Mouse (Mus musculus): ENCODE results near the gene Nucb1. TPM values are rescaled to one million over a fixed set of nuclear protein-coding genes. Genes with fewer than 3 reads are reported as not detected.

Gene Nucb1
- 100 to 1,000 TPM; 193 to 285 TPM for polyA plus RNA-seq (2017; shearing (Covaris generic))

DNA sequence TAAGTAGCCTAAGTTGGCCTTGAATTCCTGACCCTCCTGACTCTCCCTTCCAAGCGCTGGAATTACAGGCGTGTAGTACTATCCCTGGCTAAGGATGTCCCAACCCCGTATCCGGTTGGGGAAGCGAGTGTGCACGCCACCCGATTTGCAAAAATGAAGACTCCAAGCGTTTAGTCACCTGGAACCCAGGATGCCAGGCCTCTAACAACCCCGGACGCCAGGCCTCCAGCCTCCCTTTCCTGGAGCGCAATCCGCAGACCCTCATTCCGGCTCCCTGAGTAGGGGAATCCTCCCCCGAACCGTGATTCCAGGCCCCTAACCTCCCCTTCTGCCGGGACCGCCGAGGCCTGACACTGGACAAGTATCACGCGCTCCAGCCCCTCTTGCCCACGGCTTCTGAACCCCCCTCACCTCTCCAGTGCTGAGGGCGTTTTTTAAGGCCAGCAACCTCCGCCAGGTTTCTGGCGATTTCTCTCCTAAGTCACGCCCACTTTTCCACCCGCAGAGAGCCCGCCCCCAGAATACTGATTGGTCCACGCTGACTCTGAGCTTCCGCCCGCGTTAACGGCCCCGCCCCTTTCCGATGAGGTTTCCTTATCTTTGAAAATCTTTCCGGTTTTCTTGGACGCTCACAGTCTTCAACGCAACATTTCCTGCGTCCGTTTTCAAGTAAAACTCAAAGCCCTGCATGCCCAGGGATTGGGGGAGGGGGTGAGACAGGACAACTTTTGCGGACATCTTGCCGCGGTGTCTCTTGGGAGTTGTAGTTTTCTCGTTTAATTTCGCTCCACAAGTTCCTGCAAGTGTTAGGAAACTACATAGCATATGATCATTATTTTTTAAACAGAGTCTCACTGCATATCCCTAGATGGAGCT, at the start of gene Nucb1:
Nucb1 (minus strand) TSS at position 495 of the 876 bp plus-strand sequence.

DNA sequence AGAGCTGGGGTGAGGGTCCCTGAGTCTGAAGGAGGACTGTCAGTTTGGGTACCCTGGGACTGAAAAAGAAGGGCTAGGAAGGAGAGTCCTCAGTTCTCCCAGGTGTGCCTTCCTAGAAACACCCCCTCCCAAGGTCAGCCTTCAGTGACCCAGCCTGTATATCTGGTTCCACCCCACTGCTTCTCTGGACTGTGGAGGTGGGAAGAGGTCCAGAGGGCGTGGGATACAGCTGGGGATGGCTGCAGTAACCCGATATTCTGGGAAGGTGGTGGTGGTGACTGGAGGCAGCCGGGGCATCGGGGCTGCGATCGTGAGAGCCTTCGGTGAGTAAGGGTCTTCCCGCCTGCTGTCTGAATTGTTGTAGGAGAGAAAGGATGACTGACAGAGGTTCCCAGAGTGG, 44.5 kb upstream of the Nucb1 start, which contains the start of gene Hsd17b14:
Hsd17b14 (plus strand) TSS at position 150 of the 400 bp plus-strand sequence.

DNA sequence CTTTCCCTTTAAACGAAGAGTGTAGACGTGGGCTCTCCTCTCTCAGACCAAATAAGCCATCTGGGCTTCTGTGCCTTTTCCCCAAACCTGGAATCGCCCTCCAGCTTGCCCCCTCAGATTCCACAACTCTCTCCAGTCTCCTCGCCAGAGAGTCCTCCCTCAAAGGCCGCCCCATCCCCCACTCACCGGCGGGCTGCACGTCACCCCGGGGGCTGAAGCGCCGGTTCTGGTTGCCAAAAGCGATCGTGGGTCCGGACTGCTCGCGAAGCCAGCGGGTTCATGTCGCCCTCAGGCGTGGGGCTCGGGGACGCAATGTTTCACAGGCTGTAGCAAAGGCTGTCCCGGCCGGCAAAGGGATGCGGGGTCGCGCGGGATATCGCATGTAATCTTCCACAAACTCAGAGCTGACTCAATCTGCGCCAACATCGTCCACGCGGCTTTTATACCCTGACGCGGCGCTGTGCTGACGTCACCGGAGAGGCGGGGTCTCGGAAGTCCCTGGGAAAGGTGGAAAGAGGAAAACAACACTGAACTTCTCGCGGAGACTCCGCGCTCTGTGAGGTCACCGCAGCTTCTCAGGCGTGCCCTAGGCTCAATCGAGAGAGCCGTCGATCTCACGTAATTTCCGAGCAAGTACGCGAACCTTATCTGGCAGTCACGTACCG, 15.7 kb upstream of the Nucb1 start, which contains the start of the genes Ppp1r15a and Plekha4:
Ppp1r15a (minus strand) TSS at position 460 of the 665 bp plus-strand sequence.
Plekha4 (plus strand) TSS at position 522 of the 665 bp plus-strand sequence.

DNA sequence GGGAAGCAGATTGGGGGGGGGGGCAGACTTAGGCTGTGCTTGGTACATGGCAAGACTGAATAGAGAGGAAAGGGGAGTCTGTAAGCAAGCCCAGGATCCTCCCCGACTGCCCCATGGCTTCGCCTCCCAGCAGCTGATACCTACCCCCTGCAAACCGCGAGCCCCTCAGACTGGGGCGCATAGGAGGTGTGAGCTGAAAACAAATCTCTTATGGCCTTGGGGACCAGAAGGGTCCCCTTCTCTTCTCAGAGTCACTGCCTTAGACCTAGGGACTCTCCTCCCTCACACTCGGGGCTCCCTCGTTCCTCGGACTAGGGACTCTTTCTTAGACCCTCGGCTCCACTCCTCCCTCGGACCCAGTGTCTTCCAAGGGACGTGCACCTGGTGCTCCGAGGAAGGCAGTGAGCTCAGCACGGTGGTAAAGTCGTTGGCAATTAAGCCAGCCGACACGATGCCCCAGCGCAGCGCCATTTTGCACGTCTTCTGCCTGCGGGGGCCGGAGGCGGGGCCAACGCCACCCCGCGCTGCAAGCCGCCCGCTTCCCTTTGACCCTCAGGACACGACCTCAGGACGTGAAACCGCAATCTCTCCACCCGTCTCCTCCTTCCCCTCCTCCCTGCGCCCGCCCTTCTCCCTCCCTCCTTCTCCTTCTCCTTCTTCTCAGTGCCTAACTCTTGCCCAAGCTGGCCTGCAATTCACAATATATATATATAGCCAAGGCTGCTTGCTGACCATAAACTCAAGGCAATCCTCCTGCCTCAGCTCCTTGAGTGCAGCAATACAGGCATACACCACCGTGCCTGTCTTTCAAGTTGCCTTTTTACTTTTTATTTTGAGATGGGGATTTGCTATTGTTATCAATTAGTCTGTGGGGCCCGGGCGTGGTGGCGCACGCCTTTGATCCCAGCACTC, 21.7 kb downstream of the Nucb1 start, which contains the start of gene Dhdh:
Dhdh (minus strand) TSS at position 513 of the 912 bp plus-strand sequence.

DNA sequence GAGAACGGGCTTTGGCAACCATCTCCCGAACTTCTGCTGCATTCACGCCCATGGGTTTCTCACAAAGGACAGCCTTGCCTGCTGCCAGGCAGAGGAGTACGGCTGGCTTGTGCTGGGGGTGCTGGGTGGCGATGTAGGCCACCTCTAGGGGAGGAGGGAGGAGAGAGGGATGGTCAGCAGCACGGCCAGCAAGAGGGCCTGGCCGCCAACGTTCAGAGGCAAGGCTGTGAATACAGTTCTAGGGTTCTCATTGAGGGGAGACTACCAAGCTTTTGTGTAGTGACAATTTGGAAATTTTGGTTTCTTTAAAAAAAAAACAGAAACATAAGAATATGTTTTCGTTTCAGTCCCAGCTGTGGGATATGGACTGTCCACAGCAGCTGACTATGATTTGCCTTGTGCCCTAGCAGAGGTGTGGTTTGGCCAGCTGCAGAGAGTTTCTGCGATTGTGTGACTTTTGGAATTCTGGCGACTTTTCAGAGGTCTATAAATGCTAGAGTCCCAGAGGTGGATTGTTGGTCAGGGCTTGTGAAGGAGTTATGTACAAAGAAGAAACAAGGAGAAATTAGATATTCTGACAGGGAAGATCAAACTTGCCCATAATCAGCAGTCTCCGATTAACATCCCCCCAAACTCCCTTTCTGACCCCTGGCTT, 23.3 kb downstream of the Nucb1 start, which contains the start of gene Gm45808:
Gm45808 (minus strand) TSS at position 51 of the 655 bp plus-strand sequence.

DNA sequence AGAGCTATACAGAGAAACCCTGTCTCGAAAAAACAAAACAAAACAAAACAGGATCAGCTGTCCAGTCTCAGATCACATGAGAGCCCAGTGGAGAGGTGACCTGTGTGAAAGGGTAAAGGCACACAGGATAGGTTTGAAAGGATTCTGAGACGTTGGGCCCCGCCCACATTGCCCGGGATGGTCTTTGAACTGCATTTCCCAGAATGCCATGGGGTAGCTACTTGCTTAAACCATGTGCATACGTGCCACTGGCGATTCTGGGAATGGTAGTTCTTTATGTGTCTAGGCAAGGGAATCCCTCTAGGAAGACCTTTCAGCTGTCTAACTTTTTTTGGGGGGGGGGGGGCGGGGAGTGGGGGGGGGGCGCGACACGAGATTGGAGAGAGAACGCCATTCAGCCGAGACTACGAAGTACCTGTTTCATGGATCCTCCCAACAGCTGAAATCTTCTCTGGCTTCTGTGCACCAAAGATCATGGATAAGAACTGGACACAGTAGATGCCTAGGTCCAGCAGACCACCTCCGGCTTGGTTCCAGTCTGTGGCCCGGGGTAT, 28.8 kb downstream of the Nucb1 start, which contains the start of gene Tulp2:
Tulp2 (plus strand) TSS at position 504 of the 554 bp plus-strand sequence.

DNA sequence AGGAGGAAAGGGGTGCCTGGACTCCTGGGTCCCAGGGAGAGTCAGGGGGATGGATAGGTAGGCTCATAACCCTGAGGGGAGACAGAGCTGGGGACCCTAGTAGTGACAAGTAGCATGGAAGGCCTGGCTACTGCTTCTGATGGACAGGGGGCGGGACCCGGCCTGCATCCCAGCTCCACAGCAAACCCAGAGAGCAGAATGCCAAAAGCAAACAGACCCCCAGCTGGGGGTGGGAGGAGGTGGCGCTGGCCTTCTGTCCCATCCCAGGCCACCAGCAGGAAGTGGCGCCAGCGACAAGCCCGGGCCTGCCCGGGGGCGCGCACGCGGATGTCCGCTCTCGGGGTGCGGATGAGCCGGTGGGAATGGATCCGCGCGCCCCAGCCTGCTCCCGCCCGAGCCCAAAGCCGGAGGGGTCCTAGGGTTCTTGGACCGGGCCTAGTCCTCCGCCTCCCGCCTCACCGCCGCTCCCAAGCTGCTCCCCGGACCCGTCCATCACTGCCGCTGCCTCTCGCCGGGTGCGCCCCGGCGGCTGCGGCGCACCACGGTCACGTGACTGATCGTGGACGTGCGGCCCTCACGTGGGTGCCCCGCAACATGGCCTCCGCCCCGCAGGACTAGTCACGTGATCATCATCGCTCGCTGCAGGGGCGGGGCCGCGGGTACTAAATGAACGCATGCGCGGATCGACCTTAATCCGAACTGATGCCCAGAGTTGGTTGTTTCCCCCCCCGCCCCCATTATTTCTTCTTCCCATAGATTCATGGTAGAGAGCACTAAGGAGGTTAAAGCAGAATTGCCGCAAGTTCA, 43.7 kb downstream of the Nucb1 start, which contains the start of gene Bax:
Bax (minus strand) TSS at position 616 of the 807 bp plus-strand sequence.

DNA sequence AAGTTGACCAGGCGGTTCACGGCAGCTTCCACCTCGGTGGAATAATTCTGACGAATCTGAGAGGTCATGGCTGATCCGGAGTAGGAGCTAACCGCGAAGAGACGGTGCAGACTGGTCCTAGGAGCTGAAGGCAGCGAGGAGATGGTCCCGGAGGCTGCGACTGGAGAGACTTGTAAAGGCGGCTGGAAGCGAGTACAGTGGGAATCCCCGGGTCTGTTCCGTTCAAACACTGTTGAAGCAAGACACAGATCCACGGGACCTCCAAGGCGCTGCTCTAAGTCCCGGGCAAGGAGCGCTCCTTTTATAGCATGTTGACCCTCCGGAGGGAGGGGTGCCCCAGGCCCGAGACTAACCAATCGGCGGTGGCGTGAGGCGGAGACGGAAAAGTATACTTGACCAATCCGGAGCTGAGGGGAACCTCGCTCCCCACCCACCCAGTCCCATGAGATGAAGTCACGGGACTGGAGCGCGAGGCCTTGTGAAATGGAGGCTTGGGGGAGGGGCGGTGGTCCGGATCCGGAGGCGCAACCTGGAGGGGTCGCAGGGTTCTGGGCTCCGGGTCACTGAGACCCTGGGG, 50.6 kb downstream of the Nucb1 start, which contains the start of gene Ftl1:
Ftl1 (minus strand) TSS at position 321 of the 577 bp plus-strand sequence.

Other genes with a start within 250 kb of the Nucb1 start
- under 1 TPM in 1 of 2 experiments, not detected in 1; 0.28 TPM for gene Slc6a21, start 232.9 kb downstream of the Nucb1 start, polyA plus RNA-seq (2017; shearing (Covaris generic))
- gene Trpm4, start 176.6 kb downstream of the Nucb1 start, polyA plus RNA-seq (2017; shearing (Covaris generic)): 10 to 100 TPM; 12.2 to 16.1 TPM
- gene Hrc, start 175.1 kb downstream of the Nucb1 start, polyA plus RNA-seq (2017; shearing (Covaris generic)): not detected
- gene Ppfia3, start 143.4 kb downstream of the Nucb1 start, polyA plus RNA-seq (2017; shearing (Covaris generic)): under 1 TPM; 0.12 to 0.16 TPM
- gene Lin7b, start 139.8 kb downstream of the Nucb1 start, polyA plus RNA-seq (2017; shearing (Covaris generic)): under 1 TPM in 1 of 2 experiments, not detected in 1; 0.35 TPM
- 100 to 1,000 TPM; 204 to 218 TPM for gene Snrnp70, start 114.7 kb downstream of the Nucb1 start, polyA plus RNA-seq (2017; shearing (Covaris generic))
- not detected for gene Kcna7, start 104.8 kb downstream of the Nucb1 start, polyA plus RNA-seq (2017; shearing (Covaris generic))
- 1 to 10 TPM; 1.2 to 1.4 TPM for gene Ntf5, start 96.7 kb downstream of the Nucb1 start, polyA plus RNA-seq (2017; shearing (Covaris generic))
- not detected for gene Lhb, start 89.6 kb downstream of the Nucb1 start, polyA plus RNA-seq (2017; shearing (Covaris generic))
- 10 to 100 TPM in 1 of 2 experiments, 1 to 10 TPM in 1; 6.3 to 11.1 TPM for gene Gys1, start 75.6 kb downstream of the Nucb1 start, polyA plus RNA-seq (2017; shearing (Covaris generic))
- 10 to 100 TPM; 52.7 to 55.4 TPM for gene Ruvbl2, start 72.3 kb downstream of the Nucb1 start, polyA plus RNA-seq (2017; shearing (Covaris generic))
- gene Ftl1, start 50.5 kb downstream of the Nucb1 start, polyA plus RNA-seq (2017; shearing (Covaris generic)): 1,000 to 10,000 TPM; 1,818 to 2,133 TPM
- 100 to 1,000 TPM; 303 to 346 TPM for gene Bax, start 43.5 kb downstream of the Nucb1 start, polyA plus RNA-seq (2017; shearing (Covaris generic))
- gene Tulp2, start 28.5 kb downstream of the Nucb1 start, polyA plus RNA-seq (2017; shearing (Covaris generic)): under 1 TPM; 0.45 to 0.88 TPM
- under 1 TPM in 1 of 2 experiments, not detected in 1; 0.21 TPM for gene Gm45808, start 23.6 kb downstream of the Nucb1 start, polyA plus RNA-seq (2017; shearing (Covaris generic))
- 1 to 10 TPM in 1 of 2 experiments, under 1 TPM in 1; 0.27 to 1.1 TPM for gene Dhdh, start 21.6 kb downstream of the Nucb1 start, polyA plus RNA-seq (2017; shearing (Covaris generic))
- gene Ppp1r15a, start 15.9 kb upstream of the Nucb1 start, polyA plus RNA-seq (2017; shearing (Covaris generic)): 10 to 100 TPM; 30.0 to 40.4 TPM
- under 1 TPM in 1 of 2 experiments, not detected in 1; 0.49 TPM for gene Plekha4, start 15.9 kb upstream of the Nucb1 start, polyA plus RNA-seq (2017; shearing (Covaris generic))
- gene Hsd17b14, start 44.5 kb upstream of the Nucb1 start, polyA plus RNA-seq (2017; shearing (Covaris generic)): under 1 TPM; 0.85 to 0.86 TPM
- gene Bcat2, start 59.7 kb upstream of the Nucb1 start, polyA plus RNA-seq (2017; shearing (Covaris generic)): 10 to 100 TPM; 61.0 to 61.5 TPM
- not detected for gene Fgf21, start 105.1 kb upstream of the Nucb1 start, polyA plus RNA-seq (2017; shearing (Covaris generic))
- under 1 TPM in 1 of 2 experiments, not detected in 1; 0.11 TPM for gene Fut1, start 106.9 kb upstream of the Nucb1 start, polyA plus RNA-seq (2017; shearing (Covaris generic))
- under 1 TPM; 0.48 to 0.64 TPM for gene Izumo1, start 111.4 kb upstream of the Nucb1 start, polyA plus RNA-seq (2017; shearing (Covaris generic))
- gene Rasip1, start 117.1 kb upstream of the Nucb1 start, polyA plus RNA-seq (2017; shearing (Covaris generic)): 1 to 10 TPM; 1.2 to 1.4 TPM
- 1 to 10 TPM in 1 of 2 experiments, under 1 TPM in 1; 0.16 to 1.8 TPM for gene Mamstr, start 129.6 kb upstream of the Nucb1 start, polyA plus RNA-seq (2017; shearing (Covaris generic))
- gene Fut2, start 156.0 kb upstream of the Nucb1 start, polyA plus RNA-seq (2017; shearing (Covaris generic)): under 1 TPM; 0.05 to 0.23 TPM
- gene Ntn5, start 173.6 kb upstream of the Nucb1 start, polyA plus RNA-seq (2017; shearing (Covaris generic)): under 1 TPM in 1 of 2 experiments, not detected in 1; 0.30 TPM
- gene Sec1, start 184.0 kb upstream of the Nucb1 start, polyA plus RNA-seq (2017; shearing (Covaris generic)): under 1 TPM; 0.11 to 0.87 TPM
- 1 to 10 TPM; 1.4 to 2.6 TPM for gene Car11, start 189.4 kb upstream of the Nucb1 start, polyA plus RNA-seq (2017; shearing (Covaris generic))
- gene Dbp, start 194.7 kb upstream of the Nucb1 start, polyA plus RNA-seq (2017; shearing (Covaris generic)): 10 to 100 TPM; 30.7 to 43.2 TPM
- gene Rpl18, start 205.1 kb upstream of the Nucb1 start, polyA plus RNA-seq (2017; shearing (Covaris generic)): 1,000 to 10,000 TPM; 1,404 to 2,078 TPM
- gene Sphk2, start 207.6 kb upstream of the Nucb1 start, polyA plus RNA-seq (2017; shearing (Covaris generic)): 10 to 100 TPM; 21.2 to 24.8 TPM
- gene Fam83e, start 210.8 kb upstream of the Nucb1 start, polyA plus RNA-seq (2017; shearing (Covaris generic)): under 1 TPM in 1 of 2 experiments, not detected in 1; 0.09 TPM
- gene Spaca4, start 215.4 kb upstream of the Nucb1 start, polyA plus RNA-seq (2017; shearing (Covaris generic)): not detected